Mouse (Mus musculus) limb, embryonic 13.5 days (tissue): ENCODE measurements at regions not wholly inside any gene's neighbourhood (a gene's known extent, or its start where the extent isn't known, plus 50 kb on each side); places are given as distances from the start of the nearest gene placed in this dataset.

Source experiments
- ATAC-seq: fragments of 200-750 bp; cut with Nextera tagmentation; 2 replicates; pipeline ENCODE4 v1.8.0; 2017; ENCODE audit warnings: low read depth, moderate number of reproducible peaks, moderate TSS enrichment; ENCODE audit not compliant: low FRiP score
- H3K27ac ChIP-seq: fragments of 300-500 bp; sonication (generic); 2 replicates; pipeline ENCODE4 v1.5.1; 2015; ENCODE audit warnings: inconsistent platforms, mild to moderate bottlenecking, moderate library complexity
- H3K27me3 ChIP-seq: fragments of 300-500 bp; sonication (generic); 2 replicates; pipeline ENCODE4 v1.6.1; 2015; ENCODE audit warnings: mild to moderate bottlenecking, inconsistent platforms
- H3K36me3 ChIP-seq: fragments of 300-500 bp; sonication (generic); 2 replicates; pipeline ENCODE4 v1.6.1; 2015; ENCODE audit warnings: inconsistent platforms, mild to moderate bottlenecking, moderate library complexity
- H3K4me1 ChIP-seq: fragments of 300-500 bp; sonication (generic); 2 replicates; pipeline ENCODE4 v1.6.1; 2015; ENCODE audit warnings: inconsistent platforms
- H3K4me2 ChIP-seq: fragments of 300-500 bp; sonication (generic); replicated peaks from 2 replicates; pipeline ENCODE4 v1.6.1; 2015; ENCODE audit warnings: inconsistent platforms, mild to moderate bottlenecking, moderate library complexity
- H3K4me3 ChIP-seq: fragments of 300-500 bp; sonication (generic); 2 replicates; pipeline ENCODE4 v1.5.1; 2015; ENCODE audit warnings: moderate library complexity, mild to moderate bottlenecking, inconsistent platforms
- H3K9ac ChIP-seq: fragments of 300-500 bp; sonication (generic); 2 replicates; pipeline ENCODE4 v1.6.1; 2015; ENCODE audit warnings: mild to moderate bottlenecking, inconsistent platforms
- H3K9me3 ChIP-seq: fragments of 300-500 bp; sonication (generic); 2 replicates; pipeline ENCODE4 v1.6.1; 2016; ENCODE audit warnings: inconsistent platforms
- WGBS: fragments of 180-500 bp; shearing (Covaris S2); methylation state at CpG from one replicate; pipeline ENCODE4 v1.1.7; 2015; 5-methylcytosine and 5-hydroxymethylcytosine counted together

DNA sequence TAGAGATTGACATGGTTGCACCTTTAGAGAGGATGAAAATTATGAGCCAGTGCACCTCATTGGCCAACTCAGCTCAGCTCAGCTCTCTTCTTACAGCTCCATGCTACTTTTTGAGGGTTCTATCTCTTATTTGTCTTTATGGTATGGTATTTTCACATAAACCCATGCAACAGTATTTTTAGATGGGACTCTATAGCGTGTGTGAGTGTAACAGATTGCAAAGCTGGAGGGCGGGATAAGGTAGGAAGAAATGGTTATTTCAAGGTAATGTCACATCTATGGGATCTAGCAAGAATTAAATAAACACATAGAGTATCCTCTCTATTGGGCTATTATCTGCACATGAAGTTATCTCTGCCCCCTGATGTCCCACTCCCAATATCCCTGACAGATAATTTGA lies 269.8 kb upstream of the 4930583I09Rik start:
- Histone ChIP-seq H3K4me2 (no peak overlapping the region), H3K27ac (no peak overlapping the region), H3K9me3 (0 out of 2 replicates have a peak, but pooled peaks cover 3% of the 10 kb centered on the region), H3K36me3 (no peaks in the 10 kb centered on the region), H3K27me3 (no peaks in the 10 kb centered on the region), H3K9ac (no peak overlapping the region), H3K4me3 (no peak overlapping the region), H3K4me1 (no peaks in the 10 kb centered on the region)
- no peak for ATAC-seq
- WGBS: 90% methylated on average over 2 of the region's 2 CpGs

DNA sequence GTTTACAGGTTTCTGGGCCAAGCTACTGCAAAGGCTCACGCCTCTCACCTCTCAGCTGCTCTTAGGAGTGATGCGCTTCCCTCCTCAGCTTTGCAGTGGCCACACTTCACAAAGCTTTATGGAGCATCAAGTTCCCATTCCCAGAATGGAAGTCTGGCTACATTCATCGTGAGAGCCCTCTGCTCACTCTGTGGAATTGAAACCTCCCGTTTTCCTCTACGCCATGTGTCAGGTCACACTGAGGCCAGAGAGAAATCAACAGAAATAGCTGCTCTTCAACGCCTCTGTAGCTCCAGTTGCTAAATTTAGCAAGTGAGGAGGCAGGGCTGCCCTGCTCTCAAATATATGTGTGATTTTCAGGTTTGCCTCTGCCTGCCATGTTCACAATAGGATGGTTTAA lies 265.3 kb upstream of the 4930583I09Rik start:
- Histone ChIP-seq H3K4me1 (no peaks in the 10 kb centered on the region), H3K36me3 (no peaks in the 10 kb centered on the region), H3K4me3 (no peak overlapping the region), H3K9me3 (0 out of 2 replicates have a peak, but pooled peaks cover 3% of the 10 kb centered on the region), H3K9ac (no peak overlapping the region), H3K27me3 (no peaks in the 10 kb centered on the region), H3K4me2 (no peak overlapping the region), H3K27ac (no peak overlapping the region)
- WGBS: 62% methylated on average over 6 of the region's 6 CpGs
- ATAC-seq: peak; percentile 54

DNA sequence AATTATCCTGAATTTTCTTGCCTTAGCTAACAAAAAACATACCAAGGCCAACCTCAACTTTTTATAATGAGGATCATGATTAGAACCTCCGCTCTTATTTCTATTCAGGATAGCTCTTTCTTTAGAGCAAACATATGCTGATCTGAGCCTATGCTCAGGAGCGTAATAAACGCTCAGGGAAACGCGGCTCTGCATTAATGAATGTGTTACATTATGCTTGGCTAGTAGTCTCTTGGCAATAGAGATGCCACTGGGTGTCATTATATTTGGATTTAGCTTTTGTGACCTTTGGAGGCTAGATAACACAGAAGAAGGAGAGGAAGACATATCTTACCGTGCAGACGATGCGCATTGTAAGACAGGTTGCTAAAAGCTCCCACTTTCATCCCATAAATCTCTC lies 246.4 kb upstream of the 4930583I09Rik start:
- Histone ChIP-seq H3K36me3 (no peaks in the 10 kb centered on the region), H3K27me3 (no peaks in the 10 kb centered on the region), H3K4me2 (no peak overlapping the region), H3K9ac (no peak overlapping the region), H3K4me3 (no peak overlapping the region), H3K4me1 (no peaks in the 10 kb centered on the region), H3K9me3 (no peaks in the 10 kb centered on the region), H3K27ac (no peak overlapping the region)
- 83% methylated on average over 8 of the region's 8 CpGs for WGBS
- ATAC-seq: no peak

DNA sequence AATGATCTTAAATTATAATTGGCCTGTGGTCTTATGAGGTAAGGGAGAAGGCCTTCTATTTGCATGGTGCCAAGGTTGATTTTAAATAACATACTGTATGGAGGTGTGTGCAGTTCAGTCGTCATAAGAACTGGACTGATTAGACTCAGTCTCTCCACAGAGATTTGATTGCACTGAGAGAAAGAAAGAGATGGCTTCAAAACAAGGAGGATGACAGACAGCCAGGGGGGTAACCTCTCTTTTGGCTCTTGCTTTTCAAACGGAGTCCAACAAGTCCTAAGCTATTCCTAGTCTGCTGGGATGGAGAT lies 245.9 kb upstream of the 4930583I09Rik start:
- Histone ChIP-seq H3K9ac (no peak overlapping the region), H3K4me1 (no peaks in the 10 kb centered on the region), H3K27ac (no peak overlapping the region), H3K36me3 (no peaks in the 10 kb centered on the region), H3K27me3 (no peaks in the 10 kb centered on the region), H3K9me3 (no peaks in the 10 kb centered on the region), H3K4me3 (no peak overlapping the region), H3K4me2 (no peak overlapping the region)
- no peak for ATAC-seq
- WGBS: 72% methylated on average over 2 of the region's 2 CpGs

DNA sequence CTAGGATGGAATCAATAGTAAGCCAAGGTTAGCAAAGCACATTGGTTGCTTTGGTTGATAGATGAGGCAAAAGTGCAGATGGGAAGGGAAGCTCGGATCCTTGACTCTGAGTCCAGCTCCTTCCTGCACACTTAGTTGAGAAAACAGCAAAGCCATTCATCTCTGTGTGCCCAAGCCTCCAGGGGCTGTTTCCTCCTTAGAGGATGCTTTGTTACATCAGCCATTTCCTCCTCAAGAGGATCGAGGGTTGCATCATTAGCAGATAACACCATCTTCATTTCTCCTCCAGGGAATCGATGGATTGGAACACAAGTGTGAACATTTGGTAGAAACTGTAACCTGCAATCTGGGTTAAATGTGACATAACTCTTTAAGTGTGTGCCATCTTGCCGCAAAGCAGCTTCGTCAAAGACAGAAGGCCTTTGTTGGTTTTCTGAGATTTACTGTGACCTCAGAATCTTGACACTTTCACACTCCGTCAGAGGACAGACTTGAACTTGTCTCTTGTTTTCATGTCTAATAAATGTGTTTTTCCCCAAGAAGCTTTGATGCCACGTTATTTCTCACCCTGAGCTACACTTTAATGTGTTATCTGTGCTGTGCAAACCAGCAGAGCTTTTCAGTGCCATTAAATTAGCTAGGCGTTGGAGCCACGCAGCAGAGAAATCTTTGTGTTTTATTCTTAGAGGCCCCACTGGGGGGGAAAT lies 245.4 kb upstream of the 4930583I09Rik start:
- ATAC-seq: no peak
- no peaks in the 10 kb centered on the region for H3K27me3 ChIP-seq
- H3K4me1 ChIP-seq: no peaks in the 10 kb centered on the region
- H3K4me2 ChIP-seq: no peak overlapping the region
- H3K27ac ChIP-seq: no peak overlapping the region
- H3K4me3 ChIP-seq: no peak overlapping the region
- H3K9ac ChIP-seq: no peak overlapping the region
- no peaks in the 10 kb centered on the region for H3K9me3 ChIP-seq
- WGBS: 68% methylated on average over 9 of the region's 9 CpGs
- H3K36me3 ChIP-seq: no peaks in the 10 kb centered on the region

DNA sequence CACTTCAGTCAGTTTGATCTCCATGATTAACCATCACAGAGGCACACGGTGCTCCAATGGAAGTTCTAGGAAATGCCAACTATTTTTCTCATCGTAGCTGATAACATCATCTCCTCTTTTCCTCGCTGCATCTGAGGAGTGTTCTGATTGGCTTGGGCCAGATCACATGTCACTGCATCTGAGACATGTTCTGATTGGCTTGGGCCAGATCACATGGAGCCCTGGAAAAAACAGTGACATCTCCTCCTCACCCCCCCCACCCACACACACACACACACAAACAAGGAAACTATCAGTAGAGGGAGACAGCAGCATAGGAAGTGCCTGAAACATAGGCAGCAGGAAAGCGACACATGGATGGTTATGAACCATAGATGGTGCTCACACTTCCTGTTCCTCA lies 239.0 kb upstream of the 4930583I09Rik start:
- Histone ChIP-seq H3K9ac (no peak overlapping the region), H3K4me2 (no peak overlapping the region), H3K4me3 (no peak overlapping the region), H3K4me1 (no peaks in the 10 kb centered on the region), H3K27ac (no peak overlapping the region), H3K36me3 (no peaks in the 10 kb centered on the region), H3K27me3 (no peaks in the 10 kb centered on the region), H3K9me3 (no peaks in the 10 kb centered on the region)
- no peak for ATAC-seq
- 95% methylated on average over 4 of the region's 4 CpGs for WGBS

DNA sequence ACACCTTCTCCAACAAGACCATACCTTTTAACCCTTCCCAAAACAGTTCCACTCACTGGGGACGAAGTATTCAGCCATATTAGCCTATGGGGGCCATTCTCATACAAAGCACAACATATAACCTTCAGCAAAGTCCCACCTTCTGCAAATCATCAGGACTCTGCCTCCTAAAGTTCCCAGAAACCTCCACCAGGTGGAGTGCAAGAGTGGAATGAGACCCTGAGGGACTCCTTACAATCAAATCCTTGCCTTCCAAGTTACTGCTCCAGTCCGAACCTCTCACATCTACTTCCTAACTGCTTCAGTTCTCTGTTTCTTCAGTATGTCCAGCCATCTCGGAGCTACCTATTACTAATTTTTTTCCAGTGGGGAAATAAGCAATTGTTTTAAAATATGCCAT lies 235.2 kb upstream of the 4930583I09Rik start:
- ATAC-seq: no peak
- Histone ChIP-seq H3K4me1 (no peaks in the 10 kb centered on the region), H3K27me3 (no peaks in the 10 kb centered on the region), H3K4me2 (no peak overlapping the region), H3K9me3 (no peaks in the 10 kb centered on the region), H3K4me3 (no peak overlapping the region), H3K9ac (no peak overlapping the region), H3K36me3 (no peaks in the 10 kb centered on the region), H3K27ac (no peak overlapping the region)
- WGBS: 56% methylated on average over 3 of the region's 3 CpGs

DNA sequence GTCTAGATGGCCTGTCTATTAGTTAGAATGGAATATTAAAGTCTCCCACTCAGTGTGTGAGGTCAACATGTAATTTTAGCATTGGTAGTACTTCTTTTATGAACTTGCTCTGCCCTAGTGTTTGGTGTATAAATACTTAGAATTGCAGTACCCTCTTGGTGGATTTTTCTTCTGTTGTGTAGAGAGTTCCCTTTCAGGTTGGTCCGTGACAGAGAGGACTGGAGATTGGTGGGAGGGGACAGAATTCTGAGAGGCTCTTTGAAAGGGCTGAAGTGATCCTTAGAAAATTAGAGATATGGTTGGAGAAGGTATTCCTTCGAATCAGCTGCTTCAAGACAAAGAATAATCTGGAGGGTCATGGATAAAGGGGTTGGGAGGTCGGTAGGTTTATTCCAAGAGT lies 230.3 kb upstream of the 4930583I09Rik start:
- Histone ChIP-seq H3K9me3 (no peaks in the 10 kb centered on the region), H3K4me1 (no peaks in the 10 kb centered on the region), H3K9ac (no peak overlapping the region), H3K27me3 (no peaks in the 10 kb centered on the region), H3K36me3 (no peaks in the 10 kb centered on the region), H3K4me2 (no peak overlapping the region), H3K4me3 (no peak overlapping the region), H3K27ac (no peak overlapping the region)
- no peak for ATAC-seq
- 79% methylated on average over 3 of the region's 3 CpGs for WGBS

DNA sequence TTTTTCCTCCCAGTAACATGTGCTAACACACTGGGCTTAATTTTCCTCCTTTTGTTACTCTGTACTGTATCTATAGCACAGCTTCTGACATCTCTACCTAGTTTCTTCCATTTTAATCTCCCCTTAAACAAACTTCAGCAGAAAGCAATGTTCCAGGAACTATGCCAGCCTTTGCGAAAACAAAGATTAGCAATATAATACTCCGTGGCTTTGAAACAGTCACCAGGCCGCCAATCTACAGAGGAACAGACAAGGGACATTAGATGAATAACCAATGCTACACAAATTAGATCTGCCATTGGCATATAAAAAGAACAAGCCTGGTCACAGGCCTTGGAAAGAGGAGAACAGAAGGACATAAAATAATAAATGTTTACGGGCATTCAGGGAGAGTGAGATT lies 220.2 kb upstream of the 4930583I09Rik start:
- H3K27ac ChIP-seq: no peak overlapping the region
- no peak overlapping the region for H3K4me2 ChIP-seq
- H3K36me3 ChIP-seq: no peaks in the 10 kb centered on the region
- no peaks in the 10 kb centered on the region for H3K9me3 ChIP-seq
- ATAC-seq: no peak
- 62% methylated on average over 4 of the region's 4 CpGs for WGBS
- H3K4me3 ChIP-seq: no peak overlapping the region
- H3K27me3 ChIP-seq: no peaks in the 10 kb centered on the region
- H3K4me1 ChIP-seq: no peaks in the 10 kb centered on the region
- H3K9ac ChIP-seq: no peak overlapping the region

DNA sequence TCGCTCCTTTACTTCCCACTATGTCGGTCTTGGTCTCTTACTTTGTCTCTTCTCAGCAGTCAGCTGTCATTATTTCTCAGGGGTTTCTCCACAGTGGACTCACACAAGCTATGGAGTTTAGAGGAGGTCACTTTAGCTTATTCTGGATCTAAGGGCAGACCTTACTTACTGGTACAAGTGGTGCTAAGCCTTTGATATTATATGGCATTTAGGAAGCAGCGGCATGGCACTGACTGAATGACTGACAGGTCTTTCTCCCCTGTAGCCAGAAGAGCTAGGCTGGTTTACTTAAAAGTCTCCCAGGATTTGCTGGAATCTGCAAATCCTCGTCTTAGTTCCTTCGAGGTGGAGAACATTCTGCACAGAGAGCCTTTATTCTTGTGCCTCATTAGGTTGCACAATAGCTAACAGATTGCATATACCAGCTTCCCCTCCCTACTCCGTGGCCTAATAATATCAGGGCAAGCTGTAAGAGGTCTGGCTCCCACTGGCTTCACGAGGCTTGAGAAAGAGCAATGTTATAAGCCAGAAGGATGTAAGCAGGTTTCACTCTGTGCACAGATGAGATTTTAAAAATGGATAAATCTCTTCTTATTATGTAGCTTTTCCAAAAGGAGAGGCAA lies 214.1 kb upstream of the 4930583I09Rik start:
- ATAC-seq: no peak
- H3K36me3 ChIP-seq: no peaks in the 10 kb centered on the region

DNA sequence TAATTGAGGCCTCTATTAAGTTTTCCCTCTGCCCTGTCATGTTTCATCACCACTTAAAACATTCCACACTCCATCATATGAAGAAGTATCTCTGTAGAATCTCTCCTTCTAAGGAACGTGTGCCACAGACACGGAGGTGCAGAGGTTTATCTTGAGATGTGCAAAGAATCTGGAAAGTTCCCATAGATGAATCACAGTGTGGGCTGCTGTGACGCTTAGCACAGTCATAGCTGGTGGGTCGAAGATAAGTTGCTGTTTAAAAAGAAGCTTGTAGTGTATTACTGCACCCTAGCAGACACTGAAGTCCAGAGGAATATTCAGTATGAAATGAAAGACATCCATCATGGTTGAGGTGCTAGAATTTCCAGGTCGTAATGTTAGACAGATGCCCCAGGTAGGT lies 179.9 kb upstream of the 4930583I09Rik start:
- Histone ChIP-seq H3K9me3 (no peaks in the 10 kb centered on the region), H3K27ac (no peak overlapping the region), H3K9ac (no peak overlapping the region), H3K27me3 (no peaks in the 10 kb centered on the region), H3K4me1 (no peaks in the 10 kb centered on the region), H3K36me3 (no peaks in the 10 kb centered on the region), H3K4me3 (no peak overlapping the region), H3K4me2 (no peak overlapping the region)
- WGBS: 83% methylated on average over 5 of the region's 5 CpGs
- ATAC-seq: no peak

More for the DNA sequence above, 214.1 kb upstream of the 4930583I09Rik start:
- H3K9ac ChIP-seq: no peak overlapping the region
- no peak overlapping the region for H3K4me3 ChIP-seq
- no peaks in the 10 kb centered on the region for H3K27me3 ChIP-seq
- no peak overlapping the region for H3K27ac ChIP-seq
- H3K4me2 ChIP-seq: no peak overlapping the region
- H3K9me3 ChIP-seq: no peaks in the 10 kb centered on the region
- peaks cover 5% of the 10 kb centered on the region; the same call in 1 of the 2 replicates for H3K4me1 ChIP-seq
- 43% methylated on average over 7 of the region's 7 CpGs for WGBS

DNA sequence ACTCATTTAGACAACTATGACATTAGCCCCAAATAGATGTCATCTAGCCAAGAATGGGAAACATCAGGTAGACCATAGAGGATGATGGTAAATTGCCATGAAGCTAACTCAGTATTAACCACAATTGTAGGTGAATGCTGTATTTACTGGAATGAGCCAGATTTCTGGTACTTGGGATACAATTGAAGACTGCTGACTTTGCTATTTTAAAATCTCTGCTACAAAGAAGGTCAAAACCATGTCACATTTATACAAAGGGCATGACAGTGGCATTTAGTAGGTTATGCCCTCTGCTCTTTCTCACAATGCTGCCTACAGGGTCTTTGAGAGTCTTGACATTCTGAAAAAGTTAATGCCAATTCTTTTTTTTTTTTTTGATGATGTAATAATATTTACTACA lies 178.8 kb upstream of the 4930583I09Rik start:
- Histone ChIP-seq H3K4me2 (no peak overlapping the region), H3K27ac (no peak overlapping the region), H3K27me3 (no peaks in the 10 kb centered on the region), H3K36me3 (no peaks in the 10 kb centered on the region), H3K9ac (no peak overlapping the region), H3K4me3 (no peak overlapping the region), H3K4me1 (no peaks in the 10 kb centered on the region), H3K9me3 (no peaks in the 10 kb centered on the region)
- no peak for ATAC-seq

DNA sequence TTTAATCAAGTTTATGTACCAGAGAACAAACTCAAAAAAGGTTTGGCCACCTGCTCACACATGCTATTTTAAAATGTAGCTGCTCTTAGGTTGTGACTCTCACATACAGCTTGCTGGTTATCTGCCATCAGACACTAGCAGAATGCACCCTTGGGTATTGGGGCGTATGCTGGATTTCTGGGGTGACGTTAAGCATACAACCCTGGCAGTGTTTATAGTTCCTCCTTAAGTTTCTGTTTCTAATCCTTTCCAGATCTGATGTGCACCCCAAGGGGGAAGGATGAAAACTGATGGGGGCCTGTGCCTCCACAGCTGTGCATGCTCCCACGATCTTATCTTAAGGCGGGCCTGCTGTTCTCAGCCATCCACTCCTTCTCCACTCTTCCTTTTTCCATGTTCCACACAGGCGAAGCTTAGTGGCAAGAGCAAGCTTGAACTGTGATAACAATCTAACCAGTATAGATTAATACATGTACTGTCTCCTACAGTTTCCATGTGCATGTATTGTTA lies 164.8 kb upstream of the 4930583I09Rik start:
- Histone ChIP-seq H3K36me3 (no peaks in the 10 kb centered on the region), H3K4me2 (no peak overlapping the region), H3K27ac (no peak overlapping the region), H3K4me1 (peaks cover 16% of the 10 kb centered on the region), H3K9ac (no peak overlapping the region), H3K4me3 (no peak overlapping the region), H3K9me3 (peaks cover 4% of the 10 kb centered on the region; the same call in 1 of the 2 replicates), H3K27me3 (no peaks in the 10 kb centered on the region)
- ATAC-seq: peak; percentile 61
- 52% methylated on average over 5 of the region's 5 CpGs for WGBS
